Mouse (Mus musculus) lung, embryonic 14.5 days (tissue): ENCODE data around the gene Epha4. TPM values are rescaled to one million over a fixed set of nuclear protein-coding genes. Genes with fewer than 3 reads are reported as not detected.
A peak's percentile ranks its signal among the peaks of the same experiment; 100 is the strongest.

Experiments
- ATAC-seq: fragments of 200-750 bp; cut with Nextera tagmentation; 2 replicates; pipeline ENCODE4 v1.8.0; 2017; ENCODE audit warnings: mild to moderate bottlenecking, moderate TSS enrichment, moderate library complexity; ENCODE audit not compliant: insufficient read depth
- DNase-seq: peaks from one replicate; pipeline ENCODE4 v3.0.0-alpha.2; 2015
- H3K27ac ChIP-seq: fragments of 300-500 bp; sonication (generic); 2 replicates; pipeline ENCODE4 v1.5.1; 2014; ENCODE audit warnings: low read depth, mild to moderate bottlenecking, moderate library complexity
- H3K27me3 ChIP-seq: fragments of 300-500 bp; sonication (generic); 2 replicates; pipeline ENCODE4 v1.6.1; 2014; ENCODE audit warnings: low read length, control low read depth; ENCODE audit not compliant: insufficient read depth
- H3K36me3 ChIP-seq: fragments of 300-500 bp; sonication (generic); 2 replicates; pipeline ENCODE4 v1.6.1; 2014; ENCODE audit warnings: control low read depth; ENCODE audit not compliant: insufficient read depth
- H3K4me1 ChIP-seq: fragments of 300-500 bp; sonication (generic); 2 replicates; pipeline ENCODE4 v1.6.1; 2014; ENCODE audit warnings: antibody characterized with exemption, control low read depth; ENCODE audit not compliant: insufficient read depth
- H3K4me2 ChIP-seq: fragments of 300-500 bp; sonication (generic); 2 replicates; pipeline ENCODE4 v1.6.1; 2014; ENCODE audit warnings: mild to moderate bottlenecking
- H3K4me3 ChIP-seq: fragments of 300-500 bp; sonication (generic); 2 replicates; pipeline ENCODE4 v1.5.1; 2014; ENCODE audit warnings: low read depth, low read length
- H3K9ac ChIP-seq: fragments of 300-500 bp; sonication (generic); 2 replicates; pipeline ENCODE4 v1.6.1; 2014
- H3K9me3 ChIP-seq: fragments of 300-500 bp; sonication (generic); 2 replicates; pipeline ENCODE4 v1.6.1; 2016; ENCODE audit warnings: low read depth, low read length, control low read depth
- CTCF ChIP-seq: IDR thresholded peaks from 2 replicates; pipeline ENCODE4 v1.5.1; 2016; ENCODE audit warnings: antibody characterized with exemption, low read depth
- WGBS: fragments of 180-500 bp; shearing (Covaris S2); extraction: QIAGEN DNeasy Blood & Tissue Kit; methylation state at CpG from one replicate; pipeline ENCODE4 v1.1.7; 2014; 5-methylcytosine and 5-hydroxymethylcytosine counted together
- polyA plus RNA-seq: library from polyadenylated mRNA; unstranded; fragments of >200 nt; fragmentation: Nextera tagmentation; extraction: Ambion mirVana; gene quantifications from 2 replicates; pipeline ENCODE4 v1.2.1, GENCODE M21; 2014

The Epha4 gene
- polyA plus RNA-seq, 1 experiment from 2014 or later: 18.0 TPM

DNA sequence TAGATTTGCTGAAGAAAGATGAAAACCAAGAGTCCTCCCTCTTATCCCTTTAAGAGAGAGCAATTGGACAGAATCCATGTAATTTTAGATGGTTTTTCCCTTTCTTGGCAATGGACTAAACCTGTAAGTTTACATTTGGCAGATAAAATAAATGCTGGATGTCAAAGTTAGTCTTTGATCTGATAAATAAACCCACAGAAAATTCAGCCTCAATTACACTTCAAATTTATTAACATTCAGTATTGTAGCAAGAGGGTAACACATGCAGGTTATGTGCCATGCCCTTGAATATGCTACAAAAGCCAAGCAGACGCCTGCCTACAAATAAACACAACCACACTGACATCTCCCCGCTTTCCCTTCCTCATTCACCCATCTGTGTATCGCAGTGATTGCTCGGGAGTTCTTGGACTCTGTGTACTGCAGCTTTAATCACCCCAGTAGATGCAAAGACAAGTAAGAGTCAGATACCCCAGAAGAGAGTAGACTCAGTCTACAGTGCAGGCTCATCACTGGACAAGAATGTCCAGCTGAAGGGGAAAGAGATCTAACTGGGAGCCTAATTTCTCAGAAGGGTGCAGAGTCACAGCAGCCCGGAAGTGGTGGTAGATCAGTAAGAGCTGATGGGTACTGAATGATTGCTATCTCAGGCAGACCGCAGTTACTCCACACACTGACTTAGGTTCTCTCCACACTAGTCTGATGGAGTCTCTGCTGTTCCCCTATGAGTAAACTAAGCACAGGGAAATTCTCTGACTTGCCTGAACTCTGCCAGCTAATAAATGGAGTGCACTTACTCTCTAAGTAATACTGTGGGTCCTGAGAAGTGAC is 29.9 kb downstream of the Epha4 start:
- H3K27me3 ChIP-seq: no peaks in the 10 kb centered on the region
- DNase-seq (peak; percentile 78), ATAC-seq (peak; percentile 68)
- TF ChIP-seq CTCF: no peak
- no peaks in the 10 kb centered on the region for H3K9me3 ChIP-seq
- H3K4me1 ChIP-seq: peaks cover 8% of the 10 kb centered on the region
- no peak overlapping the region for H3K27ac ChIP-seq
- no peaks in the 10 kb centered on the region for H3K36me3 ChIP-seq
- H3K9ac ChIP-seq: no peak overlapping the region
- no peak overlapping the region for H3K4me2 ChIP-seq
- no peak overlapping the region for H3K4me3 ChIP-seq
- WGBS: 51% methylated on average over 6 of the region's 6 CpGs

DNA sequence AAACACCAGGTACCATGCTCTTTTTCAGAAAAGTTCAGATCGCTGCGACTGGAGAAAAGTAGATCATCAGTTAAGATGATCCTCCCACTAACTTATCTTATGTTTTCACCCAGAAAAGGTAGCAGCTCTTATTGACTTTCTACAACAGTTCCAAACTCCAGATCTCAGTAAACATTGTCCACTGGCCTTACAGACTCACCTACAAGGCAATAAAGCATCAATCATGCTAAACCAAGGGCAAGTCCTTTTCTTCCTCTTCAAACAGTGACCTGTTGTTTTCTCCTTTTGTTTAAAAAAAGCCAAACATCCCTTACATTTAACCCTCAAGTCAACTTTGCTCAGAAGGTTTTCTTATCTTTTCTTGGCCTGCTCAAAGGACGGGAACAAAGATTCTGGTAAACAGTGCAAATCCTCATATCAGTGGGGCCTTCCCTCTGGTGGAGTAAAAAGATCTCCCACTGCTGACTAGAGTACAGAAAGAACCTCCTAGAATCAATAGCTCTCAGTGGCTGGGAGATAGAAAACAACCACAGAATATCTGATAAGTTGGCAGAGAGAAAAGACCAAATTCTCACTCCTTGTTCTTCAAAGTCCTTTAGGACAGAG is 39.0 kb downstream of the Epha4 start:
- Histone ChIP-seq H3K36me3 (no peaks in the 10 kb centered on the region), H3K4me2 (no peak overlapping the region), H3K4me1 (peaks cover 4% of the 10 kb centered on the region; the same call in 1 of the 2 replicates), H3K9ac (no peak overlapping the region), H3K4me3 (no peak overlapping the region), H3K9me3 (no peaks in the 10 kb centered on the region), H3K27ac (no peak overlapping the region), H3K27me3 (no peaks in the 10 kb centered on the region)
- WGBS: 50% methylated on average over 3 of the region's 3 CpGs
- DNase-seq: no peak
- no peak for ATAC-seq
- no peak for TF ChIP-seq CTCF

DNA sequence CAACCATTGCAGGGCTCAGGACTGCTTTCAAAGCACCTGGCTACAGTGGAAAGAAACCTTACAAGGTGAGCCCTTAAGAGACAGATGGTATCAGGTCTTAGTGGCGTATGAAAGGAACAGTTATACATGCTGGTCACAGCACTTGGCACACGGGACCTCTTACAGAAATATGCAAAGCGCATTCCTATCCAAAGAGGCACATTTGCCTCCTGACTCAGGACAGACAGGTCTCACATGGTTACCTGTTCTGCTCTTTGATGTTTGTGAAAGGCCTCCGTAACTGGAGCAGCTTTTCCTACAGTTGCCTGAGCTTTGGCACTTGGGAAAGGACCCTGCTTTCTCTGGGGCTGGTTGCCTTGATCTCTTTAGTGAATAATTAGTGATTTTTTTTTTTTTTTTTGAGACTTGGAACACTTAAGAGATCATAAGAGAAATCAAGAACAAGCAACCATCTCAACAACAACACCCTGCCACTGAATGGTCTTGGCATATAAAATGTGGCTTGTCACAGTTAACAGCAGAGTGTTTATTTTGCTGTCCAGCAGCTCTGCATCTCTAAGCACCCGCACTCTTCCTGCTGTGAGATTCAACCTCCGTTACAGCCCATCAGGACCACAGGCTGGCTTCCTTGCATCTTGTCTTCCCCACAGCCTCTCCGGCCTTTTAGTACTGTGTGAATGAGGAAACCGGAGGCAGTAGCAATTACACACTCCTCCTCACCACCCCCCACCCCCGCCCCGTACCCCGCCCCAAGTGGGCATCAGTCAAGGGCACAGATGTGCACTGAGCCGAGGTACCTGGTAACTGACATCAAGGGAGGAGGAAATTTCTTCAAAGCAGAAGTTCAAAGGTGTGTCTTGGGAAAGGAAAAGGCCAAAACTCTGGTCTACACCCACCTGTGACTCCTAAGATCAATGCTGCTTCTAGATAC is 41.2 kb downstream of the Epha4 start:
- Histone ChIP-seq H3K9ac (no peak overlapping the region), H3K4me2 (no peak overlapping the region), H3K4me3 (no peak overlapping the region), H3K27ac (no peak overlapping the region), H3K9me3 (no peaks in the 10 kb centered on the region), H3K36me3 (no peaks in the 10 kb centered on the region), H3K27me3 (no peaks in the 10 kb centered on the region), H3K4me1 (peaks cover 5% of the 10 kb centered on the region)
- ATAC-seq (peak; percentile 48), DNase-seq (peak; percentile 65)
- 34% methylated on average over 12 of the region's 12 CpGs for WGBS
- no peak for TF ChIP-seq CTCF

DNA sequence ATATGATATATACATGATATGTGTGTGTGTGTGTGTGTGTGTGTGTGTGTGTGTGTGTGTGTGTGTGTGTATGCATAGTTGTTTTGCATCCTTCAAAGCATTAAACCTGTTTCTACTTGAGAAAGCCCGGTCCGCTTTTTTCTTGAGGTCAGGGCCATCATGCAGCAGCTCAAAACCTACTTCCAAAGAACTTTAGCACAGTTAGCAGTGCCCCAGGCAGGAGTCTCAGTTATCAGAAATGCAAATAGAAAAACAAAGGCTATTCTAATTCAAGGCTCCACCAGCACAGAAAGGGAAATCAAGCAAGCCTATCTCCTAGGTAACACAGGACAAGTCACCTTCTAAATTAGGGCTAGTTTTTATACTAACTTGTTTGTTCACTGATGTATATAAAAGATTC is 42.3 kb downstream of the Epha4 start:
- Histone ChIP-seq H3K36me3 (no peaks in the 10 kb centered on the region), H3K27me3 (no peaks in the 10 kb centered on the region), H3K9me3 (no peaks in the 10 kb centered on the region), H3K4me2 (no peak overlapping the region), H3K9ac (no peak overlapping the region), H3K4me3 (no peak overlapping the region), H3K27ac (no peak overlapping the region), H3K4me1 (peaks cover 5% of the 10 kb centered on the region)
- DNase-seq (no peak), ATAC-seq (no peak)
- no peak for TF ChIP-seq CTCF
- 73% methylated on average over 2 of the region's 2 CpGs for WGBS

DNA sequence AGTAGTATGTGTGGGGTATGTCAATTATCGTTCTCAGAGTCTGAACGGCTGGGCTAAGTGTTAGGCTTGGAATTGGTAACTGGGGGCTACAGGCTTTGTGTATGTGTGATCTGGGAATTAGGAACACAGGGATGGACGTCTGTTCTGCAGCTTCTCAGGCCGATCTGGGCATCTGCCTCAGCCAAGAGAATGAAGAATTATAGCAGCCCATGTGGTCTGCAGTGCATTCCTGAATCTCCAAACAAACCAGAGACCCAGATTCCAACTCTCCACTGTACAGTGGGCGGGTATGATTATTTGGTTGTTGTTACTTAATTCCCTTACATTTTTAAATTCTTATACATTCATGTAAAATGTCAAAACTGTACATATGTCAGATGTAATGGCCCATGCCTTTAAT is 43.4 kb downstream of the Epha4 start:
- H3K27me3 ChIP-seq: no peaks in the 10 kb centered on the region
- no peak overlapping the region for H3K4me3 ChIP-seq
- H3K4me2 ChIP-seq: no peak overlapping the region
- H3K9ac ChIP-seq: no peak overlapping the region
- DNase-seq: peak; percentile 32
- 0 out of 2 replicates have a peak overlapping the region, but pooled peaks have one; percentile 13 for H3K27ac ChIP-seq
- no peak for TF ChIP-seq CTCF
- H3K4me1 ChIP-seq: peaks cover 9% of the 10 kb centered on the region
- ATAC-seq: peak; percentile 52; the same call in 1 of the 2 replicates
- H3K9me3 ChIP-seq: no peaks in the 10 kb centered on the region
- WGBS: 33% methylated on average over 5 of the region's 5 CpGs
- no peaks in the 10 kb centered on the region for H3K36me3 ChIP-seq

DNA sequence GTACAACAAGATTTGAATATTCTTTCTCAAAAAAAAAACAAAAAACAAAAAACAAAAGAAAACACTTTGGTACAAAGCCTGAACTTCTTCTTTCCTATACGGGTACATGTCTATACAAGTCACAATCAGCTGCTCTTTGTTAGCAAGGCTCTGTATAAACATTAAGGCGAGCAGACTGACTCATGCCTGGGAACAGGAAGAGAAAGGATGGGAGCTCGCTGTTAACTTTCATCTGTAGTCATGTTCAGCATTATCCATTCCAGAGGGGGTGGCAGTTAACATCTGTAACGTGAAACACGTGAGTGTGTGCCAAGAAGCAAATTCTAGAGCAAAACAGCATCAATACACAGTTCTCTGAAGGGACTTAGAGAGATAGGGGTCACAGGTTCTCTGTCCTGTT is 43.9 kb downstream of the Epha4 start:
- Histone ChIP-seq H3K9ac (no peak overlapping the region), H3K4me2 (no peak overlapping the region), H3K27ac (0 out of 2 replicates have a peak overlapping the region, but pooled peaks have one; percentile 13), H3K27me3 (no peaks in the 10 kb centered on the region), H3K4me3 (no peak overlapping the region), H3K9me3 (no peaks in the 10 kb centered on the region), H3K36me3 (no peaks in the 10 kb centered on the region), H3K4me1 (peaks cover 9% of the 10 kb centered on the region)
- no peak for TF ChIP-seq CTCF
- ATAC-seq: 0 out of 2 replicates have a peak, but pooled peaks have one; percentile 33
- DNase-seq: peak; percentile 59
- 9% methylated on average over 5 of the region's 5 CpGs for WGBS
